Mouse (Mus musculus) ovary, adult 18-20 months (tissue): ENCODE results near the gene Med23.

ENCODE experiments used
- DNase-seq: peaks from one replicate; pipeline ENCODE4 v3.0.0; 2022; ENCODE audit warnings: low spot score, mixed read lengths

Med23 gene

GRCm38 (mm10) chr10:24961112-24961511 lies 91.3 kb downstream of the Med23 start:
- no peak for DNase-seq

GRCm38 (mm10) chr10:24961889-24962288 lies 92.1 kb downstream of the Med23 start:
- no peak for DNase-seq
